Mouse (Mus musculus): Measurements from ENCODE around the gene Tifa.

Gene Tifa

DNA sequence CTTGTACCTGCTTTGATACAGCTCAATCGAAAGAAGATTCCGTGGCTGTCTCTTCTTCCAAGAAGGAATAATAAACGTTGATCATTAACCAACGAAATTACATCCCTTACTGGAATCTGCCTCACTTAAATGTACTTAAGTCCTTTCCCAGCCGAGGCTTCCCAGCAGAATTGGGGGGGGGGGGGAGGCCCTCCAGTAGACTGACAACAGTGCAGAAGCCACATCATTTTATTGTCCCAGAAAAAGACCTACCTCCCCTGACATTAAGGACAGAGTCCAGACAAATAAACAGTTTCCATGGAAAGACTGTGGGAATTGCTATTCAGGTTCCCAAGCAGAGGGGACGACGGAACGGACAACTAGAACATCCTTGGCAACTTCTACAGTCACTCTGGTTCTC is 686 bp upstream of the Tifa start:
- DNase-seq: no peak

GRCm38 (mm10) chr3:127790234-127791055 is 840 bp downstream of the Tifa start:
- peak; percentile 21 for DNase-seq

GRCm38 (mm10) chr3:127791056-127791483 is 1.5 kb downstream of the Tifa start:
- peak; percentile 10 for DNase-seq

DNA sequence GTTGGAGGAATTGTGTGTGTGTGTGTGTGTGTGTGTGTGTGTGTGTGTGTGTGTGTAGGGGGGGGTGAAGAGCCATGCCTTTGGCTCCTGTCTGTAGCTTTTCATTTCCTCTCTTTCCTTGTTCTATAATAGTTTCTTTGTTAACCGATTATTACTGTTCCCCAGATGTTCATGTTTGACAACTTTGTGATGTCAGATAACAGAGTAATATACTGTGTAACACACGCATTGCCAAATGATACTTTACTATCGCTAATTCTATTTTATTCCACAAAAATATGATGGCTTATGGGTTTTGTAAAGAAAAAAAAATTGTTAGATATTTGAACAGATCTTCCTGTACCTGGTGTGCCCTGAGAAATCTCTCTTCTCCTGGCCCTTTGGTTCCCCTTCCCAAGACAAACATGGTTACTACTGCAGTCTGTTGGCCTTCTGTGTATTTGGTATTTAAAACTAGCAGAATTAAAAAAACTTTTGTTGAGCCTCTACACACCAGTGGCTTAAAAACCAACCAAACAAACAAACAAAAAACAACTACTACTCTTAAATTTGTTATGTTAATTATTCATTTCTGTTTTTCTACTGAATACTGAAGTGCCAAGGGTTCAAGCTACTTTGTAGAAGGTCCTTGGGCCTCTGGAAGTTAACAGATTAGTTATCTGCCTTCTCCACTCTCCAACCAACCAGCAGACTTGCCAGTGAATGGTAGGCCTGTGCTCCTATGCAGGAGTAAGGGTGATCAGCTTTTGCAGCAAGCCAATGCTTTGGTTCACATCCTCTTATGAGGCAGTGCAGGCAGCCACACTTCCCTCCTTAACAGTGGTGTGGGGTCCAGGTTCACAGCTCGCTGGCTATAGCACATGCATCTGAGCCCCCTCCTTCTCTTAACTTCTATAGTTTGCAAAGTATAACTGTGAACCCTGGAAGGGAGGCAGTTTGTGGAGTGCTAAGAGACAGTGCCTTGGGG is 2.3 kb downstream of the Tifa start:
- no peak for DNase-seq

DNA sequence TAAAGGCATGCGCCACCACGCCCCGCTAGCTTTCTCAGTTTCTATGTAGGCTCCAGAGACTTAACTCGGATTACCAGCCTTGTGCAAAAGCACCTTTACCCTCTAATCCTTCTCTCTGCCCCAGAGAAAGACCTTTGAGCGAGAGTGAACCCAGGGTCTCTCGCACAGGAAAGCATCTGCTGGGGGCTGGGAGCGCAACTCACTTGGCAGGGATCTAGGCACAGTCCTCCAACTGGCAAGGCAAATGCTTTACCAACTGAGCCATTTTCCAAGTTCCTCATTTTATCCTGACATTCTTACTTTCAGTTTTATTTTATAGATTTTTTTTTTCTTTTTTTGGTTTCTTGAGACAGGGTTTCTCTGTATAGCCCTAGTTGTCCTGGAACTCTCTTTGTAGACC is 3.4 kb downstream of the Tifa start:
- DNase-seq: no peak

GRCm38 (mm10) chr3:127795762-127796161 is 6.2 kb downstream of the Tifa start:
- no peak for DNase-seq

GRCm38 (mm10) chr3:127796271-127796670 is 6.7 kb downstream of the Tifa start:
- DNase-seq: no peak

GRCm38 (mm10) chr3:127801162-127801561 is 11.6 kb downstream of the Tifa start:
- no peak for DNase-seq

- DNase-seq: no peak
Measured at GRCm38 (mm10) chr3:127802814-127803213, 13.2 kb downstream of the Tifa start.

DNA sequence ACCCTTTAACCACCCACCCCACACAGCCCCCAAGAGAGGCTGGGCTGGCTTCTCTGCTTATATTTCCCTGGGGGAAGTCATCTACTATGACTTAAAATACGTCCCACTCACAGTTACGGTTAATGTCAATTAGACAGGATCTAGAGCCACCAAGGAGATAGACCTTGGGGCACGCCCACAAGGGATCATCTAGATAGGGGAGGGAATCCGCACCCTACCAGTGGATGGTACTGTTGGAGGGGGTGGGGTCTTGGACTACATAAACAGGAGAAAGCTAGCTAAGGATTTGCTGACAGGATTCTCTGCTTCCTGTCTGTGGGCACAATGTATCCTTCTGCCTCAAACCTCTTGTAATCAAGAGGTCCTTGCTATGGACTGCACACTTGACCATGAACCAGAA is 14.8 kb downstream of the Tifa start:
- DNase-seq: no peak

- DNase-seq: no peak
Measured at GRCm38 (mm10) chr3:127805071-127805470, 15.5 kb downstream of the Tifa start.

DNA sequence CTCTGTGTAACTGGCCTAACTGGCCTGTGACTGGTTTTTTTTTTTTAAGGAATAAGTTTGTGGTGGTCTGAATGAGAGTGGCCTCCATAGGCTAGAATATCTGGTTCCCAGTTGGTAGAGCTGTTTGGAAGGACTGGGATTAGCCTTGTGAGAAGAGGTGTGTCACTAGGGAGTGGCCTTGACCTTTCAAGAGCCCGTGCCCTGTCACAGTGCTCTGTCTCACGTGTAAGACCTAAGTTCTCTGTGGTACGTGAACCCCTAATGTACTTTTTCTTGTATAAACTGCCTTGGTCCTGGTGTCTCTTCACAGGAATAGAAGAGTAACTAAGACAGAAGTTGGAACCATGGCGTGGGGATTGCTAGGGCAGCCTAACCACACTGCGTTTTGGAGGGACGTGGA is 16.4 kb downstream of the Tifa start:
- DNase-seq: no peak

GRCm38 (mm10) chr3:127807846-127808245 is 18.2 kb downstream of the Tifa start:
- no peak for DNase-seq

GRCm38 (mm10) chr3:127809103-127809502 is 19.5 kb downstream of the Tifa start:
- no peak for DNase-seq

DNA sequence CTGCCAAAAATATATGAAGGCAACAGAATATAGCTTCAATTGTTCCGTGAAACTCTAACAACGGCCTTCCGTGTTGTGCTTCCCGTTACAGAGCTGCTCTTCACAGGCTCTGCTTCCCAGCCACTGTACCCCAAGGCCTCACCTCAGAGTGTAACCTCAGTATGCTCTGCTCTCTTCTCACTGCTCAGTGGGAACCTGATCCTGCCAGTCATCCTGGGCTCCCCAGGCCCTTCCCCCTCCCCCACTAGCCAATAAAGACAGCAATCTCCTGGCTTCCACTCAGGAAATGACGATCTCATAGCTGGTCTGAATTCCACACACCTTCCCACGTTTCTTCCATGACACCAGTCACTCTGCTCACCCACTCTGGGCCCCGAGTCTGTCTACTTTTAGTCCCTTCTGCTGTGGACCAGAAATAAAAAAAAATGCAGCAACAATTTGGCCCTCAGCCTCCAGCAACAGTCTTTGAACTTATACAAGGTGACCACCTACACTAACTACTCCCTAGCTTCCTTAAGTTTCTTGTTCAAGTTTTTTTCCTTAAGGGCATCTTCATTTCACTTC is 27.6 kb downstream of the Tifa start:
- DNase-seq: no peak

DNA sequence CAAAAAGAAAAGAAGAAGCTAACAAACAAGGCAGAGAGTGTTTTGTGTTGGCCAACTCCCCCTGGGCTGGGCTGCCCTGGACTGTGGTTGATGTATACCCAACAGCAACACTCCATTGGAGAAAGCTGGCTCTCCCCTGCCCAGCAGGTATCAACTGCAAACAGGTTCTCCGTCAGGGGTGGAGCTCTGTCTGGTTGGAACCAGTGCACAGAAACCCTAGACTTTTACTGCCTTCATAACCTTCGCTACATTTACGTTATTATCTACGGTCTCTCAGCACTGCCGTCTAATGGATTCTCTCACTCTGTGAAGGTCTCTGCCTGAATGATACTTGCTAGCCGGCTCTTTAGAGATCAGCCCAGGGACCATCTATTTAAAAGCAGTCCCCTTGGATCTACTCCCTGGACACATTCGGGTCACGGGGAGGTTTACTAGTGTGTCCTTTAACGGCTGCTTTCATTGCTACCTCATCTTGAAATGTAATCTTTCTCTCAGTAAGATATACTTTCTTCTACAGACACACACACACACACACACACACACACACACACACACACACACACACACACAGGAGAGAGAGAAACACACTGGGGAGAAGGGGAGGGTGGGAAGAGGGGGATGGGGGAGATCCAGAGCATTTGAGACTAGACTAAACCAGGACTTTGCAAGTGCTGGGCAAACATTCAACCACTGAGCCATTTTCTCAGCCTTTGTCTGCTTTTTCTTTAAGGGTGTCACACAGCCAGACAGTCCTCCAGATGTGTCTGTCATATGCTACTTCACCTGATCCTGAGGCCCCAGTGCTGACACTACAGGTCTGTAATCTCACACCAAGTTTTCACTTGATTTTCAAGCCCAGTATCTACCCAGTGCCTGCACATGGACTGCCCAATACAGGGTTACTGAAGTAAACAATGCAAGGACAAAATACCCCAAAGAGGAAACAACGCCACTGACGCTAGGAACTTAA is 29.4 kb downstream of the Tifa start:
- no peak for DNase-seq

DNA sequence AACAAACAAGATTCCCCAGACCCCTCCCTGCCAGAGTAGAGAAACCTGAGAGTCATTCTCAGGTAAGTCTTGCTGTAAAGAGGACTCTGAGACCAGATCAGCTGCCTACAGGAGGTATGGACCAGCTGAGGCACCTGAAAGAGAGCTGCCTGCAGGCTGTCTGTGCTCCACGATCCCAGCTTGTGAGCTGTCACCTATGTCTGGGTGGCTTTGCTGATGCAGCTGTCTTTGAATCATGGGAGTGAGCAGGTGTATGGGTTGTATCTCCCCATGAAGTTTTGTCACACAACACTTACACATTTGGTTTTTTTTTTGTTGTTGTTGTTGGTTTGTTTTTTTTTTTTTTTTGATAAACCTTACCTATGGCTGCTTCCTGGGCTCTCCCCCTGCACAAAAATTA is 30.8 kb downstream of the Tifa start:
- DNase-seq: no peak

GRCm38 (mm10) chr3:127821209-127821608 is 31.6 kb downstream of the Tifa start:
- no peak for DNase-seq

GRCm38 (mm10) chr3:127823886-127824863 is 34.6 kb downstream of the Tifa start:
- peak; percentile 56 for DNase-seq

DNA sequence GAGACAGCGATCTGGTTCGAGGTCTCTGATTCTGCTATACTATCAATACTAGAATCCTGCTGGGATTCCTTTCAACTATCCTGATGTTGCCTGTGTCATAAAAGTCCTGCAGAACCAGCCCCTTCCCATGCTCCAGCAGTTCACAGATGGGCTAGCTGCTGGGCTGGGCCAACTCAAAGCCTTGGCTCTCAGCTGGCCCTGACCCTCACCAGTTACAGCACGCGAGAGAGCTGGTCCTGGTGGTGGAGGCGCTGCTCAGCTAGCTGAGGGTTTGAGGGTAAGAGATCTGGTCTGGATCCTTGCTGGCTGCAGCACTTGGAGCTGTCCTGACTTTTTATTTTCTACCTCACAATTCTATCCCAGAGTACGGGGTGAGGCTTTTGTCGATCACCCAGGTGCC is 36.9 kb downstream of the Tifa start:
- DNase-seq: no peak

DNA sequence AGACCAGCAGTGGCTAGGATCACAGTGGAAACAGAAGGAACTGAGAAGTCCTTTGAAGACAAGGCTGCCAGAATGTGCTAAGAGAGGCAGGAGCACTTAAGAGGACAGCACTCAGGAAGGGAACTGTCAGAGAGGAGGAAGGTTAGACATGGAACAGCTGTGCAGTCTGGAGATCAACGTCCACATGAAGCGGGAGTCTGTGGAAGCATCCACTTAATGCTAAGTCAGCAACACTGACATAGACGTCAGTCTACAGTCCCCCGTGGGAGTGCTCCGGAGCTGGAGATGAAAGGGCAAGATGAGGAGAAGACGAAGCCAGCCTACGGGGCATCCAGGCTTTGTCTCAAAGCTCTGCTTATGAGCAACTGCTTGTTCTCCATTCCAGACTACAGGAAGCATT is 37.5 kb downstream of the Tifa start:
- no peak for DNase-seq
